Mouse (Mus musculus): ENCODE data around the gene Cysrt1.

Gene Cysrt1

DNA sequence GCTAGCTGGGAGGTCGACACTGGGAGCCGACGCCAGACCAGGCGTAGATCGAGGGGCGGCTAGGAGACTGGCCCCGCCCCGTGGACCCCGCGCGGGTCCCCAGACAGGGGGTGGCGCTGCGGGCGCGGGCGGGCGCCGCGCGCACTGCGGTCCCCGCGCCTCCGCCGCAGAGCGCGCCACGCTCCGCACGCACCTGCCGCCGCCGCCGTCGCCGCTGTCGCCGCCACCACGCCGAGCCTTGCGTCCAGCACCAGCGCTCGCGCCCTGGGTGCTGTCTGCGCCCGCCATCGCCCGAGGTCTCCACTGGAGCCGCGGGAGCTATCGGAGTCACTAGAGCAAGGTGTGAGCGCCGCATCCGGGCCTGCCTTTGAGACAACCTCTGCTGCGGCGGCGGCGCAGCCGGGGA is at the start of gene Cysrt1, which contains the start of gene Rnf208:
Gene Cysrt1, minus strand, starts transcription at position 352 of the 406 bp plus-strand sequence.
Gene Rnf208, plus strand, starts transcription at position 155 of the 406 bp plus-strand sequence.
- no peak for DNase-seq (ENCODE audit: low read depth)

GRCm38 (mm10) chr2:25291184-25292053 is 49.2 kb upstream of the Cysrt1 start:
- DNase-seq (ENCODE audit: low read depth), result no peak

- DNase-seq (ENCODE audit: low read depth), result no peak
These were observed 48.5 kb upstream of the Cysrt1 start for GRCm38 (mm10) chr2:25290816-25291130.

GRCm38 (mm10) chr2:25290101-25290815 is 48.0 kb upstream of the Cysrt1 start:
- no peak for DNase-seq (ENCODE audit: low read depth)

DNA sequence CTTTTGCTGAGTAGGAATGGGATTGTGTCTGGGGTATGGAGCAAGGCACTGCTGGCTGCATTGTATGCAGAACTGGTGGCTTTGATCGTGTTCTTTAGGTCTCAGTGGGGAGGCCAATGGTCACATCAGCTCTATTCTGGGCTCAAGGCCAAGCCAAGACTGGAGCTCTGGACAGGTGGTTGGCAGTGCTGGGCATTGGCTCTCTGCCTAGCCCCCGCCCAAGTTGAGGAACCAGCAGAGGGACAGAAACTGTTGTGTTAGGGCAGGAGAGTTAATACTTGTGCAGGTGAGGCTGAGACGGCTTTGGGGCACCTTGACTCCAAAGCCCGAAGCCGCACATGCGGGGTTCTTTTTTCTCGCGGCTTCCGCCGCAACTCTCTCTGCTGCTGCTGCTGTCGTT is 47.4 kb upstream of the Cysrt1 start, which contains the start of gene Lrrc26:
Gene Lrrc26, plus strand, starts transcription at position 265 of the 400 bp plus-strand sequence.
- no peak for DNase-seq (ENCODE audit: low read depth)

DNA sequence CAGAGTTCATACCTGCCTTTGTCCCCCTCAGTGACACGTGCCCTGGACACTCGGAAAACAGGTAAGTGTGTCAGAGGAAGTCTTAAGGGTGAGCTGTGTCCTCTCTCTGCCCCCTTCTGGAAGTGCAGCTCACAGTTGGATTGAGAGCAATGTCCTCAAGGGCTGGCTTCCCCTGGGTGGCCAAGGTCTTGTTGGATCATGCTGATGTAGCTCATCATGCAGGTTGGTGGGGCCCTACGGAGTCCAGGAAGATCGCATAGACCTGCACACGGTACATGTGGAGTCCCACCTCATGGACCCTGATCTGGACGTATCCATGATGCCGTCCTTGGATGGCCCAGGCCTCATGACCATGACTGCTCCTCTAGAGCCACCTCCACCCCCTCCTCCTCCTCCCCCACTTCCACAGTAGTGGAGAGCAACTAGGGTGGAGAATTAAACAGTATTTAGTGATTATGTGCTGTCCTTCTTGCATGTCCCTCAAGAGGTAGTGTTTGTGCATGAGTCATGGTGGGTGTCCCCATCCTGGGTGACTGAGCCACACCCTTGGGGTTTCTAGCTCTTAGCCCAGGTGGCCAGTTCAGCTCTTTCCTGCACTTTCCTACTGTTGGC is 46.6 kb upstream of the Cysrt1 start:
- no peak for DNase-seq (ENCODE audit: low read depth)

DNA sequence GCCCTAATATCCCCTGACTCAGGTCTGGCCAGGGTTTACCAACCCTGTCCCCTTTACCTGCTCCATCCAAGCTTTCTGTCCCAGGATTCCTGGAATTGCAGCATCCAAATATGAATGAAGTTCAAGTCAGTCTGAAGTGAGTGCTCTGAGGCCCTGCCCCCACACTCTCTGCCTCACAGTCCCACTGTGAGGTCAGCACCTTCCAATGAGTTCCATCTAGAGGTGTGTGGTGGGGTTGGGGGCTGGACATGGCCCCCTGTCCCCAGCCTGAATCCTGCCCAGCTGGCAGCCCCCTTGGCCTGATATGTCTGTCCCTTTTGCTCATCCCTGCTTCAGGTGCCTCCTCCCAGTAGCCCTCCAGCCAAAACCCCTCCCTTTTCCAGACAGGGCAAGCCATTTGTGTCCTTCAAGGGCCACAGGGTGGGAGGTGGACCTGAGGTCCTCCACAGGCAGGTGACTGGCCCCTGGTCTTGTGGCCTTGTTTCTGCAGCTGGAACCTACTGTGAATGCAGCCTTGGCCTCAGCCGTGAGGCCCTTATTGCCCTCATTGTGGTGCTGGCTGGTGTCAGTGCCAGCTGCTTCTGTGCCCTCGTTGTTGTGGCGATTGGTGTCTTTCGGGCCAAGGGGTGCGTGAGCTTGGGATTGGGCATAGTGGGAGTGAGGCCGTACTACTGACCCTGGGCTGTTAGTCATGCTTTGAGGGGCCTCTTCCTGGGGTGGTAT is 45.8 kb upstream of the Cysrt1 start, which contains the start of gene Tmem210:
Gene Tmem210, plus strand, starts transcription at position 219 of the 723 bp plus-strand sequence.
- DNase-seq (ENCODE audit: low read depth), result no peak

- no peak for DNase-seq (ENCODE audit: low read depth)
These were observed 44.8 kb upstream of the Cysrt1 start for GRCm38 (mm10) chr2:25286837-25287636.

GRCm38 (mm10) chr2:25286314-25286713 is 44.1 kb upstream of the Cysrt1 start:
- no peak for DNase-seq (ENCODE audit: low read depth)

DNA sequence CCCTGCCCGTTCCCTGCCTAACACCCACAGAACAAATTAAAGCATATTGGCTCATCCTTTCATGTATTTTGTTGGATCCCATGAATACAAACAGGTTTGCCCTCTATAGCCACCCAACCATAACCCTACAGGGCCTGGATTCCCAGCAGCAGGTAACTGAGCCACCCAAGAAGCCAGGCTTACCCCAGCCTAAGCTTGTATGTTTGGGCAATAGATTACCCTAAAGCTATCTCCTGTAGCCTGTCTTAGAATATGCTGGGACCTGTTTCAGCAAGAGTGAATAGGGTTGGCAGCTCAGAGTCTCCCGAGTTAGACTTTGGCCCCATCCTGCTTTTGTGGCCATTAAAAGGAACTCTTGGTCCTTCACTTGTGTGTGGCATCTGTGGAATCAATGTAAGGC is 43.3 kb upstream of the Cysrt1 start:
- no peak for DNase-seq (ENCODE audit: low read depth)

DNA sequence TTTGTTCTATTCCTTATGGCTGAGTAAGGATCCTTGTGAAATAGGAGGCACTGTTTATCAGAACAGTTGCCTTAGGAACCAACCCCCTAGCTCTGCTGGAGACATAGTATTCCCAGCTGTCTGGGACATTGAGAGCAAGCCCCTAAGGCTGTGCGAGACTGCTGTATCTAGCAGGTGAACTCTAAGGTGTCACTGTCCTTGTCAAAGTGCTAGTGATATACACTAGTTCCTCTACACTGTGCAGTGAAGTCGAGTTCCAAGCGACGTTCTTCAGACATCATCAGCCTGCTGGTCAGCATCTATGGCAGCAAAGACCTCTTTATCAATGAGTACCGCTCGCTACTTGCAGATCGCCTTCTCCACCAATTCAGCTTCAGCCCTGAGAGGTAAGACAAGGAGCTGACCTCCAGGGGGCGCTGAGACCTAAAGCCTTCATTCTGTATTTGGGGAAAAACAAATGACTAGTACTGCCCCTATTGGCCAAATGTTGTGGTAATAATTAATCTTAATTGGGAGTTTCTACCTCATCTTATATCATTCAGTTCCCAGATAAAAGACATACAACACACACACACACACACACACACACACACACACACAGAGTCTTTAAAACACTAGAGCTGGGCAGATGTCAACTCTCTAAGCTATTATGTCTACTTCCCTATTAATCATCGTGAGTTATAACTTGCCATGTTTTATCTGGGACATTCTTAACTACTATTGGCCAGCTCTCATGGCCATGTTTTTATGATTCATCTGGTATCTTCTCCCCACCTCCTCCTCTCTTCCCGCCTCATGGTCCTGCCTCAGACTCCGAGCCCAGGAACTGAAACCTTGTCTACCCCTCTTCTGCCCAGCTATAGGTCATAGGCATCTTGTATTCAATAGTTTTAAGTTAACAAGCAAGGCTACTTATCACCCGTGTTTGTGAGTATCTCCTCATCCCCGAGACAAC is 37.0 kb upstream of the Cysrt1 start:
- peak; percentile 67 for DNase-seq (ENCODE audit: low read depth)

DNA sequence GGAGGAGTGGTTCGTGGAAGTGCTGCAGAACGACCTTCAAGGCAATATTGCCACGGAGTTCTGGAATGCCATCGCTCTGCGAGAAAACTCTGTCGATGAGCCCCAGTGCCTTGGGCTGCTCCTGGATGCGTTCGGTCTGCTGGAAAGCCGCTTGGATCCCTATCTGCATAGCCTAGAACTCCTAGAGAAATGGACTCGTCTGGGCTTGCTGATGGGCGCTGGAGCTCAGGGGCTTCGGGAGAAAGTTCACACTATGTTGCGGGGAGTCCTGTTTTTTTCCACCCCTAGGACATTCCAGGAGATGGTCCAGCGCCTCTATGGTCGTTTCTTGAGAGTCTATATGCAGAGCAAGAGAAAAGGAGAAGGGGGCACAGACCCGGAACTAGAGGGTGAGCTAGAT is 30.8 kb upstream of the Cysrt1 start:
- DNase-seq (ENCODE audit: low read depth), result no peak

DNA sequence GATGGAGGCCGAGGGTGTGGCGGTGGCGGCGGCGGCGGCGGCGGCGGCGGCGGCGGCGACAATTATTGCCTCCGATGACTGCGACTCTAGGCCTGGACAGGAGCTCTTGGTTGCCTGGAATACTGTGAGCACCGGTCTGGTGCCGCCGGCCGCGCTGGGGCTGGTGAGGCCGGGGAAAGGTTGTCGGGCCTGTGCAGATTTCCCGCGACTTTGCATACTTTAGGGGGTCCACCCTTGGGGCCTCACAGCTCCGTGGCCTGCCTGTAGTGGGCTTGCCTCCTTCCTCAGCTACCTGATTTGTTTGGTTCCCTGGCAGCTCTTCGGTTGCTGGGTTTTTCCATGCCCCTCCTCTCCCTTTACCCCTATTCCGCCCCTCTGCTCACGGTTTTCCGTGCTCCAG is 30.3 kb upstream of the Cysrt1 start:
- no peak for DNase-seq (ENCODE audit: low read depth)

- peak; percentile 93 for DNase-seq (ENCODE audit: low read depth)
These were observed 29.7 kb upstream of the Cysrt1 start, which contains the start of the genes Ssna1 and Anapc2 for GRCm38 (mm10) chr2:25271827-25272511. Gene Ssna1 (minus strand): TSS chr2:25272438. Gene Anapc2 (plus strand): TSS chr2:25272478.

DNA sequence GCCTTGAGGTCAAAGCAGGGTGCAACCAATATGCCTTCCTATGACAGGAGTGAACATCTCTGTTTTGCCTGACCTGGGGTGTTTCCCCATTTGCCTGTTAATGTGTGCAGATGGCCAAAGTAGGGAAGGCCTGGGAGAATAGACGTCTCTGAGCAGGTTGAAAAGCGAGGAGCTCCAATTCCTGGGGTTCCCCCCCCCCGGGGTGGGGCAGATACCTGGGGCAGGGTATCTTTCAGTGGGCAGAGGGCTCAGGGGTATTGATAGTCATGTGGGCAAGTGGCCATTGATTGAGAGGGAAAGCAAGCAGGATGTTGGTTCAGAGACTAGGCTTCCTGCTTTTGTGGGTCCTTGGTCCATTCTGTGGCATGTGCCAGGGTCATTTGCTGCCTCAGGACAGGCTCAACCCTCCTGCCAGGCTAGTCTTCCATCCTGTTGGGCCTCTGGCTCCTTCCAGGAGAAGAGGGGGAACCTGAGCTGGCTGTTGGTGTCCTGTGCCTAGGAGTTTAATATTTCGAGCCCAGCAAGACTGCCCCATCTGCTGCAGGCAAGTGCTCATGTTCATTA is 25.6 kb upstream of the Cysrt1 start:
- DNase-seq (ENCODE audit: low read depth), result no peak

GRCm38 (mm10) chr2:25267241-25267640 is 25.0 kb upstream of the Cysrt1 start:
- DNase-seq (ENCODE audit: low read depth), result no peak

- no peak for DNase-seq (ENCODE audit: low read depth)
These were observed 24.5 kb upstream of the Cysrt1 start for GRCm38 (mm10) chr2:25266720-25267119.

DNA sequence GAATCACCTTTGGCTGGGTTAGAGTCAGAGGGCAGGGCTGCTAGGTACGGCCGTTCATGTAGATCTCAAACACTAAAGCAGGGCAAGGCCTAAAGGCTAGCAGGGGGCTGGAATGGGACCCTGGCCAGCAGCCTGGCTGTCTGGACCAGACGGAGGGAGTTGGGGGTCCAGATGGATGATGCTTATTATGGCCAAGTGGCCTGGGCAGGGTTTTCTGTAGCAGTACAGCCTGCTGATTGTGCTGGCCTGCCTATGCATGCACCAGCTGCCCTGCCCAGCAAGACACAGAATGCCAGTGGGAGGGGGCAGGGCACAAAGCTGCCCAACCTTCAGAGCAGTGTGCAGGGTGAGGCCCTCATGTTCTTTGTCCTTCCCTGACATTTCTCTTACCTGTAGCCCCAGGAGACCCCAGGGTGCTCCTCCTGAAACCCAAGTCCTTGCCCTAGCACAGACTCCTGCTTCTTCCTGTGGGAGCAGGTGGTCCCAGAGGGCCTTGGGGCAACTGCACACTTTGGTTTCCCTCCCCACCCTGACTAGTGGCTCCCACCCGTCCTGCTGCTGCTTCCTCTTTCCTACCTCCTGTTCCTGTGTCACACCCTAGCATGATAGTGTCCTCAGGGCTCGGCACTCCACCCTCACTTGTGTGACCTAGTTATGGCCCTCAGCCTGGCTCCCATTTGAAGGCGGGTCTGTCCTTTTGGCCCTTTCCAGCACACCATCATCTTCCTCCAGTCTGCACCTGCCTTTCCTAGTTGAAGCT is 23.8 kb upstream of the Cysrt1 start:
- no peak for DNase-seq (ENCODE audit: low read depth)
